8 mouse cellular contexts compared by ENCODE assay signal in the genomic region with DNA sequence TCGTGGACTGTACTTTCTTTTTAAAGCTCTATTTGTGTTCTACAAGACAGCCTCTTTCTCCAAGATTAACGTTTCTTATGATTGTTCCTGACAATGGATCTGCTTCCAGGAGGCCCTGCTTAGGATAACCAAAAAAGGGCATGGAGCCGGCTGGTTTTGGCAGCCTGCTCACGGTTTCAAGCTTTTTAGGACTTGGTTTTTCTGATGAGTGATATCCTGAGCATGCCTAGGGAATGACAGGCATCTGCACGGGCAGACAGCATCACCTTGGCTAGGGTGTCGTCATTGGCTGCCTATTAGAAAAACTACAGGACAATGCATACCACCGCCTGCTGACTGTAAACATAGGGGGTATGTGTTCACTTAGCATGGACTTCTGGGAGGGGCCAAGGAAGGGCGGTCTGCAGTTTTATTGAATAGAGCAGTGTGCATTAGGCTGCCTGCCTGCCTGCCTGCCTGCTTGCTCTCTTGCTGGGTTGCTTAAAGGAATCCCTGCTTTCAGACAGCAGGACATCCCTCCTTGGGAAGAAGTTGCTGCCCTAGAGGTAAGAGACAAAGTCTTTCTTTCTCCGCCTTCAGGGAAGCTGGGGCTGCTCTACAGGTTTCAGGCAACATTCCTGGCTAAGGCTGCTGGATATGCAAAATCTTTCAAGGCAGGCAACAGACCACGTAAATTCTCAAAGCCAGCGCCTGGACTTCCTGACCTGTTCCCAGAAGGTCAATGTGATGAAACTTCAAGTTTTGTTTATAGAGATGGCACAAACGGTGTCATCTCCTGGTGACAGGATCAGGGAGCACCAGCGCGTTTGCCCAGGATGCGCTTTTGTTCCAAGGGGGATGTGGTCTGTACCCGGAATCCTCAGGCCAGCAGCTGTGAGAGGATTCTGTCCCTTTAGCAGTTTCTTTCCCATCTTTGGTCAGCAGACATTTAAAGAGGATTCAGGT. TPM values are rescaled to one million over a fixed set of nuclear protein-coding genes. Genes with fewer than 3 reads are reported as not detected.
DNase-seq lines count a peak whose midpoint lies in the region; ATAC-seq and TF ChIP-seq lines count a peak whose summit lies in the region.

Gene Cald1 (plus strand): TSS at position 380 of the 945 bp plus-strand sequence.

- no peaks in the 10 kb centered on the region for H3K9me3 ChIP-seq in forebrain, embryonic 10.5 days
- no peaks in the 10 kb centered on the region for H3K9me3 ChIP-seq in lung, embryonic 16.5 days (ENCODE audit: control insufficient read depth, low read length)
- H3K9me3 ChIP-seq in stomach, embryonic 14.5 days (ENCODE audit: control insufficient read depth, low read depth, low read length), result no peaks in the 10 kb centered on the region

- peak within 1 kb of the TSS; percentile 43; the same call in 1 of the 2 replicates for H3K27ac ChIP-seq in layer of hippocampus, adult 2 months
- H3K27ac ChIP-seq in forebrain, embryonic 10.5 days, result peak within 1 kb of the TSS; percentile 82
- H3K27ac ChIP-seq in lung, embryonic 16.5 days (ENCODE audit: low read length), result peak within 1 kb of the TSS; percentile 77
- peak within 1 kb of the TSS; percentile 86 for H3K27ac ChIP-seq in stomach, embryonic 14.5 days (ENCODE audit: low read length)

- no peaks in the 10 kb centered on the region for H3K27me3 ChIP-seq in forebrain, embryonic 10.5 days (ENCODE audit: poor library complexity, severe bottlenecking)
- H3K27me3 ChIP-seq in lung, embryonic 16.5 days (ENCODE audit: control insufficient read depth, insufficient read depth, low read depth, low read length), result no peaks in the 10 kb centered on the region
- H3K27me3 ChIP-seq in stomach, embryonic 14.5 days (ENCODE audit: control insufficient read depth, insufficient read depth, low read length), result no peaks in the 10 kb centered on the region

- no peak for TF ChIP-seq CTCF in layer of hippocampus, adult 2 months (conservative IDR thresholded peaks at IDR 0.05)

- no peak for DNase-seq in layer of hippocampus, adult 2 months (ENCODE audit: low spot score in 2 of 2)
- DNase-seq in layer of hippocampus, adult 11-12 months (ENCODE audit: low spot score), result no peak
- peak; percentile 53 for DNase-seq in forebrain, embryonic 10.5 days (ENCODE audit: extremely low spot score, low spot score)
- DNase-seq in heart, postnatal 10 days, result peak; percentile 73 to 76
- peak; percentile 71 to 80 for DNase-seq in kidney, postnatal 4 days

- no peaks in the 10 kb centered on the region for H3K36me3 ChIP-seq in forebrain, embryonic 10.5 days (replicated peaks)
- H3K36me3 ChIP-seq in lung, embryonic 16.5 days (ENCODE audit: control insufficient read depth, insufficient read depth, low read length), result no peaks in the 10 kb centered on the region
- H3K36me3 ChIP-seq in stomach, embryonic 14.5 days (ENCODE audit: control insufficient read depth, insufficient read depth, low read length), result no peaks in the 10 kb centered on the region

- peak within 1 kb of the TSS; percentile 67 for H3K9ac ChIP-seq in lung, embryonic 16.5 days (ENCODE audit: low read length)
- H3K9ac ChIP-seq in stomach, embryonic 14.5 days (replicated peaks; ENCODE audit: low read depth, low read length), result peak within 1 kb of the TSS; percentile 56

- H3K4me2 ChIP-seq in lung, embryonic 16.5 days (ENCODE audit: low read depth, low read length), result peak within 1 kb of the TSS; percentile 47
- H3K4me2 ChIP-seq in stomach, embryonic 14.5 days (replicated peaks; ENCODE audit: low read depth, low read length), result peak within 1 kb of the TSS; percentile 51

- H3K4me1 ChIP-seq in forebrain, embryonic 10.5 days, result peaks cover 54% of the 10 kb centered on the region
- peaks cover 17% of the 10 kb centered on the region for H3K4me1 ChIP-seq in lung, embryonic 16.5 days (replicated peaks; ENCODE audit: control insufficient read depth, insufficient read depth, low read length)
- peaks cover 29% of the 10 kb centered on the region for H3K4me1 ChIP-seq in stomach, embryonic 14.5 days (ENCODE audit: control insufficient read depth, insufficient read depth, low read length)

- peak within 1 kb of the TSS; percentile 48 for H3K4me3 ChIP-seq in layer of hippocampus, adult 2 months
- peak within 1 kb of the TSS; percentile 44 for H3K4me3 ChIP-seq in forebrain, embryonic 10.5 days
- peak within 1 kb of the TSS; percentile 57 for H3K4me3 ChIP-seq in lung, embryonic 16.5 days (ENCODE audit: low read length)
- peak within 1 kb of the TSS; percentile 48 for H3K4me3 ChIP-seq in stomach, embryonic 14.5 days (ENCODE audit: low read depth, low read length)

- intact Hi-C loops in heart, postnatal 10 days (cut with DNase I), result loop anchor here (2.0 to 5.0 kb wide), 5 partner anchors 40 to 279 kb away; partner anchors contain the start of gene Cyren

- 6% methylated on average over 16 of the region's 16 CpGs for WGBS in forebrain, embryonic 10.5 days
- 5% methylated on average over 16 of the region's 16 CpGs for WGBS in lung, embryonic 16.5 days
- WGBS in stomach, embryonic 14.5 days, result 4% methylated on average over 16 of the region's 16 CpGs

- ATAC-seq in lung, embryonic 16.5 days (ENCODE audit: low read depth), result peak; percentile 95
- peak; percentile 93 for ATAC-seq in stomach, embryonic 14.5 days (ENCODE audit: insufficient number of reproducible peaks, insufficient read depth, low FRiP score, low read depth)
- no peak for ATAC-seq in inflammation-experienced regulatory T-cells, adult 6 months

RNA-seq across cellular contexts. Expression of gene Cald1, which starts in this region (rescaled TPM):
- total RNA-seq in layer of hippocampus, adult 2 months (2021), result 10 to 100 TPM; 32.9 to 38.8 TPM
- polyA plus RNA-seq in forebrain, embryonic 10.5 days (2016; fragmentation: Nextera tagmentation; extraction: Ambion mirVana), result 135 and 143 TPM in 2 replicates
- total RNA-seq in heart, postnatal 10 days (2021), result 10 to 100 TPM; 88.0 to 92.1 TPM
- 243 and 279 TPM in 2 replicates for polyA plus RNA-seq in lung, embryonic 16.5 days (2015; fragmentation: Nextera tagmentation; extraction: Ambion mirVana)
- 366 and 368 TPM in 2 replicates for polyA plus RNA-seq in stomach, embryonic 14.5 days (2014; fragmentation: Nextera tagmentation; extraction: Ambion mirVana)
- polyA plus RNA-seq in inflammation-experienced regulatory T-cells, adult 6 months (2017; shearing (Covaris generic)), result under 1 TPM in 2 of 3 experiments, not detected in 1; 0.21 to 0.59 TPM

Comparison
In these comparisons a context has a peak if more than half of its experiments do, and no peak if none do; other contexts are left out.
1. RNA of gene Cald1 (polyA plus RNA-seq): 366 to 368 TPM in stomach, embryonic 14.5 days, 243 to 279 TPM in lung, embryonic 16.5 days and 135 to 143 TPM in forebrain, embryonic 10.5 days; 0.21 to 0.59 TPM in inflammation-experienced regulatory T-cells, adult 6 months; every median in the first group is over 10 times any median in the second.
2. DNase-seq: peak in forebrain, embryonic 10.5 days (single experiment), heart, postnatal 10 days (2 of 2) and kidney, postnatal 4 days (2 of 2); none in layer of hippocampus, adult 2 months (0 of 2) and layer of hippocampus, adult 11-12 months (single experiment).
3. Peak in every context shown above with its lines, with median percentiles within 50 percentile points of each other: H3K27ac ChIP-seq and H3K4me3 ChIP-seq.